ENCODE assay signal across 34 mouse cellular contexts in the genomic region with DNA sequence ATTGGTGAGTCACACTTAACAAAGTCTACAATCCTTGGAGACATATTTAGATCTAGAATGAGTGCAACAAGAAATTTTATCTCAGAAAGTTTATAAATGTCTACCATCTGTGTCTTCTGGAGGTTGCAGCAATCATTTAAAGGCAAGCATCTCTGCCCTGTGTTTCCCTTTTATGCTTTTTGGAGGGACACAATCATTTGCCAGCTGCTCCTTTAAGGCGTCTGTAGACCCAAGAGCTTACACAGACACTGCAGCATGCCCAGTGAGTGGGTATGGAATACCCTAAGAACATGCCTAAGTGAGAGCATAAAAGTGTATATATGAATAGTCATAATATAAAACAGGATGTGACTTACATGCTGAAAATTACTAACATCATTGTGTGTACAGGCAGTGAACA. TPM values are rescaled to one million over a fixed set of nuclear protein-coding genes. Genes with fewer than 3 reads are reported as not detected.
DNase-seq lines count a peak whose midpoint lies in the region; ATAC-seq and TF ChIP-seq lines count a peak whose summit lies in the region.
"Had no signal": no experiment of that assay in that cellular context is flagged by ENCODE, and none has a peak within 500 bp of the region (broad histone marks: within the 10 kb centered on the region; RNA-seq: fewer than 3 reads in every experiment).

No protein-coding gene starts in this region.

- TF ChIP-seq CTCF in hindbrain, postnatal 0 days (IDR thresholded peaks at IDR 0.05; ENCODE audit: low read depth): no peak

- ATAC-seq in embryonic facial prominence, embryonic 13.5 days (ENCODE audit: insufficient number of reproducible peaks, insufficient read depth, low FRiP score, low TSS enrichment, low read depth): no peak
- no peak for ATAC-seq in hindbrain, postnatal 0 days
- no peak for ATAC-seq in hindbrain, embryonic 13.5 days (ENCODE audit: low FRiP score)
- ATAC-seq in limb, embryonic 12.5 days (ENCODE audit: insufficient number of reproducible peaks, insufficient read depth, low FRiP score, low TSS enrichment, low read depth): no peak
- no peak for ATAC-seq in limb, embryonic 14.5 days (ENCODE audit: low FRiP score, low read depth)
- ATAC-seq in cerebellum, adult (ENCODE audit: insufficient number of reproducible peaks, low FRiP score, low TSS enrichment): no peak
- ATAC-seq: activated CD4-positive, CD25-positive, alpha-beta regulatory T cell, adult 4 months; inflammation-experienced regulatory T-cells, adult 6 months; liver, embryonic 12.5 days; liver, postnatal 0 days had no signal

- H3K4me2 ChIP-seq in embryonic facial prominence, embryonic 13.5 days: no peak overlapping the region
- no peak overlapping the region for H3K4me2 ChIP-seq in hindbrain, postnatal 0 days (ENCODE audit: low read depth, low read length)
- H3K4me2 ChIP-seq in hindbrain, embryonic 13.5 days: no peak overlapping the region
- H3K4me2 ChIP-seq in limb, embryonic 12.5 days: no peak overlapping the region
- H3K4me2 ChIP-seq in limb, embryonic 14.5 days (replicated peaks; ENCODE audit: low read depth, low read length, severe bottlenecking): no peak overlapping the region
- H3K4me2 ChIP-seq: embryonic facial prominence, embryonic 12.5 days; forebrain, embryonic 12.5 days; heart, embryonic 11.5 days; hindbrain, embryonic 14.5 days; kidney, embryonic 15.5 days; liver, embryonic 12.5 days; midbrain, embryonic 11.5 days; stomach, embryonic 15.5 days had no signal

- no peak overlapping the region for H3K9ac ChIP-seq in embryonic facial prominence, embryonic 13.5 days
- no peak overlapping the region for H3K9ac ChIP-seq in hindbrain, postnatal 0 days (replicated peaks; ENCODE audit: low read length)
- no peak overlapping the region for H3K9ac ChIP-seq in hindbrain, embryonic 13.5 days
- H3K9ac ChIP-seq in limb, embryonic 12.5 days (replicated peaks): no peak overlapping the region
- H3K9ac ChIP-seq in limb, embryonic 14.5 days (ENCODE audit: low read depth, low read length, severe bottlenecking): no peak overlapping the region
- H3K9ac ChIP-seq: embryonic facial prominence, embryonic 12.5 days; forebrain, embryonic 12.5 days; hindbrain, embryonic 14.5 days; kidney, embryonic 15.5 days; liver, embryonic 12.5 days; liver, postnatal 0 days; stomach, embryonic 15.5 days had no signal

- no peaks in the 10 kb centered on the region for H3K9me3 ChIP-seq in embryonic facial prominence, embryonic 13.5 days
- no peaks in the 10 kb centered on the region for H3K9me3 ChIP-seq in embryonic facial prominence, embryonic 10.5 days
- no peaks in the 10 kb centered on the region for H3K9me3 ChIP-seq in hindbrain, postnatal 0 days (ENCODE audit: low read length)
- H3K9me3 ChIP-seq in hindbrain, embryonic 13.5 days: no peaks in the 10 kb centered on the region
- H3K9me3 ChIP-seq in limb, embryonic 12.5 days: no peaks in the 10 kb centered on the region
- no peaks in the 10 kb centered on the region for H3K9me3 ChIP-seq in limb, embryonic 10.5 days (replicated peaks)
- H3K9me3 ChIP-seq in limb, embryonic 14.5 days (ENCODE audit: control insufficient read depth, low read length): no peaks in the 10 kb centered on the region
- H3K9me3 ChIP-seq: embryonic facial prominence, embryonic 12.5 days; forebrain, embryonic 12.5 days; kidney, embryonic 15.5 days; liver, embryonic 12.5 days; stomach, embryonic 15.5 days had no signal

- DNase-seq in embryonic facial prominence, embryonic 10.5 days (ENCODE audit: low spot score): no peak
- no peak for DNase-seq in hindbrain, postnatal 0 days (ENCODE audit: low spot score)
- no peak for DNase-seq in limb, embryonic 10.5 days (ENCODE audit: low spot score)
- no peak for DNase-seq in limb, embryonic 14.5 days (ENCODE audit: low spot score)
- DNase-seq: adrenal gland, adult 2 months; adrenal gland, postnatal 36 days; cerebellum, adult 8-10 months; cerebellum, postnatal 25 days; gastrocnemius, postnatal 25 days; heart, adult 18-20 months; heart, postnatal 4 days; kidney, adult 18-20 months; kidney, postnatal 25 days; liver, postnatal 0 days; lung, postnatal 36 days had no signal

- no peak overlapping the region for H3K4me3 ChIP-seq in embryonic facial prominence, embryonic 13.5 days
- no peak overlapping the region for H3K4me3 ChIP-seq in embryonic facial prominence, embryonic 10.5 days
- no peak overlapping the region for H3K4me3 ChIP-seq in hindbrain, postnatal 0 days (ENCODE audit: low read length)
- no peak overlapping the region for H3K4me3 ChIP-seq in hindbrain, embryonic 13.5 days
- no peak overlapping the region for H3K4me3 ChIP-seq in limb, embryonic 12.5 days (replicated peaks)
- H3K4me3 ChIP-seq in limb, embryonic 10.5 days: no peak overlapping the region
- H3K4me3 ChIP-seq in limb, embryonic 14.5 days (replicated peaks; ENCODE audit: low read length): no peak overlapping the region
- H3K4me3 ChIP-seq: embryonic facial prominence, embryonic 12.5 days; erythroblast, embryonic 14.5 days; forebrain, embryonic 12.5 days; kidney, embryonic 15.5 days; liver, embryonic 12.5 days; stomach, embryonic 15.5 days had no signal

- peaks cover 28% of the 10 kb centered on the region for H3K4me1 ChIP-seq in embryonic facial prominence, embryonic 13.5 days
- peaks cover 24% of the 10 kb centered on the region for H3K4me1 ChIP-seq in embryonic facial prominence, embryonic 10.5 days
- H3K4me1 ChIP-seq in hindbrain, postnatal 0 days (ENCODE audit: insufficient read depth, low read length): no peaks in the 10 kb centered on the region
- peaks cover 14% of the 10 kb centered on the region; the same call in 1 of the 2 replicates for H3K4me1 ChIP-seq in hindbrain, embryonic 13.5 days (replicated peaks)
- peaks cover 33% of the 10 kb centered on the region for H3K4me1 ChIP-seq in limb, embryonic 12.5 days (replicated peaks)
- H3K4me1 ChIP-seq in limb, embryonic 10.5 days: peaks cover 26% of the 10 kb centered on the region
- H3K4me1 ChIP-seq in limb, embryonic 14.5 days (ENCODE audit: control insufficient read depth, insufficient read depth, low read length): peaks cover 28% of the 10 kb centered on the region
- H3K4me1 ChIP-seq: liver, embryonic 12.5 days had no signal

- H3K27me3 ChIP-seq in embryonic facial prominence, embryonic 13.5 days: no peaks in the 10 kb centered on the region
- no peaks in the 10 kb centered on the region for H3K27me3 ChIP-seq in embryonic facial prominence, embryonic 10.5 days (replicated peaks; ENCODE audit: low read depth, poor library complexity, severe bottlenecking)
- H3K27me3 ChIP-seq in hindbrain, postnatal 0 days (ENCODE audit: insufficient read depth, low read length): no peaks in the 10 kb centered on the region
- H3K27me3 ChIP-seq in hindbrain, embryonic 13.5 days: no peaks in the 10 kb centered on the region
- H3K27me3 ChIP-seq in limb, embryonic 12.5 days: no peaks in the 10 kb centered on the region
- 0 out of 2 replicates have a peak, but pooled peaks cover 4% of the 10 kb centered on the region for H3K27me3 ChIP-seq in limb, embryonic 10.5 days (ENCODE audit: low read depth, poor library complexity, severe bottlenecking)
- H3K27me3 ChIP-seq in limb, embryonic 14.5 days (ENCODE audit: control insufficient read depth, insufficient read depth, low read length): no peaks in the 10 kb centered on the region
- H3K27me3 ChIP-seq: CH12.LX; embryonic facial prominence, embryonic 12.5 days; kidney, embryonic 15.5 days; liver, embryonic 12.5 days; stomach, embryonic 15.5 days had no signal

- H3K36me3 ChIP-seq in embryonic facial prominence, embryonic 13.5 days: no peaks in the 10 kb centered on the region
- H3K36me3 ChIP-seq in embryonic facial prominence, embryonic 10.5 days (replicated peaks): peaks cover 22% of the 10 kb centered on the region
- H3K36me3 ChIP-seq in hindbrain, postnatal 0 days (ENCODE audit: insufficient read depth, low read length): no peaks in the 10 kb centered on the region
- H3K36me3 ChIP-seq in hindbrain, embryonic 13.5 days: no peaks in the 10 kb centered on the region
- H3K36me3 ChIP-seq in limb, embryonic 12.5 days: peaks cover 37% of the 10 kb centered on the region
- H3K36me3 ChIP-seq in limb, embryonic 10.5 days: peaks cover 19% of the 10 kb centered on the region
- H3K36me3 ChIP-seq in limb, embryonic 14.5 days (ENCODE audit: control insufficient read depth, insufficient read depth, low read length): peaks cover 5% of the 10 kb centered on the region; the same call in 1 of the 2 replicates
- H3K36me3 ChIP-seq: embryonic facial prominence, embryonic 12.5 days; forebrain, embryonic 12.5 days; kidney, embryonic 15.5 days; liver, embryonic 12.5 days; stomach, embryonic 15.5 days had no signal

- peak overlapping the region; percentile 60 for H3K27ac ChIP-seq in embryonic facial prominence, embryonic 13.5 days
- no peak overlapping the region for H3K27ac ChIP-seq in embryonic facial prominence, embryonic 10.5 days (replicated peaks)
- 0 out of 2 replicates have a peak overlapping the region, but pooled peaks have one; percentile 54 for H3K27ac ChIP-seq in hindbrain, postnatal 0 days
- no peak overlapping the region for H3K27ac ChIP-seq in hindbrain, embryonic 13.5 days
- 0 out of 2 replicates have a peak overlapping the region, but pooled peaks have one; percentile 45 for H3K27ac ChIP-seq in limb, embryonic 12.5 days
- H3K27ac ChIP-seq in limb, embryonic 10.5 days: no peak overlapping the region
- H3K27ac ChIP-seq in limb, embryonic 14.5 days (replicated peaks; ENCODE audit: low read depth, low read length): 0 out of 2 replicates have a peak overlapping the region, but pooled peaks have one; percentile 45
- H3K27ac ChIP-seq: forebrain, embryonic 12.5 days; kidney, embryonic 15.5 days; liver, embryonic 12.5 days; stomach, embryonic 15.5 days had no signal

- whole genome bisulfite sequencing in embryonic facial prominence, embryonic 13.5 days: 58% methylated on average over 1 of the region's 1 CpGs
- WGBS in embryonic facial prominence, embryonic 10.5 days: 75% methylated on average over 1 of the region's 1 CpGs
- WGBS in hindbrain, postnatal 0 days: 90% methylated on average over 1 of the region's 1 CpGs
- WGBS in hindbrain, embryonic 13.5 days: 89% methylated on average over 1 of the region's 1 CpGs
- WGBS in limb, embryonic 12.5 days: 83% methylated on average over 1 of the region's 1 CpGs
- WGBS in limb, embryonic 10.5 days: 97% methylated on average over 1 of the region's 1 CpGs
- 63% methylated on average over 1 of the region's 1 CpGs for WGBS in limb, embryonic 14.5 days

- TF ChIP-seq POLR2A in limb, embryonic 14.5 days (IDR thresholded peaks at IDR 0.05; ENCODE audit: borderline replicate concordance, extremely low read depth, insufficient read depth, insufficient read length): no peak

RNA-seq across cellular contexts. Expression of a gene that starts 52.1 kb away (rescaled TPM):
- polyA plus RNA-seq in embryonic facial prominence, embryonic 13.5 days (2015; fragmentation: Nextera tagmentation; extraction: Ambion mirVana): 106 and 144 TPM in 2 replicates
- polyA plus RNA-seq in embryonic facial prominence, embryonic 10.5 days (2016; fragmentation: Nextera tagmentation; extraction: Ambion mirVana): 107 and 109 TPM in 2 replicates
- 2.4 and 3.7 TPM in 2 replicates for total RNA-seq in hindbrain, postnatal 0 days (2014; rRNA removed)
- 3.0 TPM in 2 replicates for polyA plus RNA-seq in hindbrain, postnatal 0 days (2015; fragmentation: Nextera tagmentation; extraction: Ambion mirVana)
- polyA plus RNA-seq in hindbrain, embryonic 13.5 days (2015; fragmentation: Nextera tagmentation; extraction: Ambion mirVana): 5.9 and 13.1 TPM in 2 replicates
- polyA plus RNA-seq in limb, embryonic 12.5 days (2016; fragmentation: Nextera tagmentation; extraction: Ambion mirVana): 192 and 211 TPM in 2 replicates
- 41.3 and 81.1 TPM in 2 replicates for polyA plus RNA-seq in limb, embryonic 10.5 days (2016; fragmentation: Nextera tagmentation; extraction: Ambion mirVana)
- 252 and 268 TPM in 2 replicates for polyA plus RNA-seq in limb, embryonic 14.5 days (2012; rRNA removed)
- 139 and 151 TPM in 2 replicates for polyA plus RNA-seq in limb, embryonic 14.5 days (2014; fragmentation: Nextera tagmentation; extraction: Ambion mirVana)
- total RNA-seq: adrenal gland, adult 2 months; adrenal gland, postnatal 36 days; CH12.LX; megakaryocyte, adult 5-6 weeks; neutrophil, adult 5-6 weeks had no signal
- polyA plus RNA-seq: activated CD4-positive, CD25-positive, alpha-beta regulatory T cell, adult 4 months; adrenal gland, adult 2 months; C2C12; inflammation-experienced regulatory T-cells, adult 6 months had no signal

Comparison
In these comparisons a context has a peak if more than half of its experiments do, and no peak if none do; other contexts are left out.
1. H3K27ac ChIP-seq: peak in embryonic facial prominence, embryonic 13.5 days (single experiment), hindbrain, postnatal 0 days (single experiment), limb, embryonic 12.5 days (single experiment) and limb, embryonic 14.5 days (single experiment); none in embryonic facial prominence, embryonic 10.5 days (single experiment), hindbrain, embryonic 13.5 days (single experiment) and limb, embryonic 10.5 days (single experiment).